Mouse (Mus musculus): ENCODE measurements around the gene Gpr183. TPM values are rescaled to one million over a fixed set of nuclear protein-coding genes. Genes with fewer than 3 reads are reported as not detected.

The Gpr183 gene
- total RNA-seq, 2 experiments from 2014 or later = 0.38 to 0.43 TPM

Other genes with a start within 250 kb of the Gpr183 start
- gene Dock9, start 167.4 kb downstream of the Gpr183 start, total RNA-seq (2021) = 10 to 100 TPM; 14.5 to 17.2 TPM
- 10 to 100 TPM; 22.9 to 24.4 TPM for gene Ubac2, start 86.6 kb downstream of the Gpr183 start, total RNA-seq (2021)
- not detected for gene Gpr18, start 49.4 kb downstream of the Gpr183 start, total RNA-seq (2021)
- not detected for gene Timm8a2, start 69.5 kb upstream of the Gpr183 start, total RNA-seq (2021)
- gene Tm9sf2, start 141.8 kb upstream of the Gpr183 start, total RNA-seq (2021) = 10 to 100 TPM; 56.1 to 62.5 TPM
- gene Clybl, start 216.5 kb upstream of the Gpr183 start, total RNA-seq (2021) = 10 to 100 TPM; 62.1 to 62.3 TPM

All from gastrocnemius, postnatal 25 days (tissue).